Mouse (Mus musculus) liver, embryonic 16.5 days (tissue): ENCODE measurements around the gene Fgf13. TPM values are rescaled to one million over a fixed set of nuclear protein-coding genes. Genes with fewer than 3 reads are reported as not detected.

ENCODE experiments used
- ATAC-seq: fragments of 200-750 bp; cut with Nextera tagmentation; 2 replicates; pipeline ENCODE4 v1.8.0; 2017; ENCODE audit warnings: low read depth, mild to moderate bottlenecking, moderate number of reproducible peaks, moderate library complexity
- H3K27ac ChIP-seq: fragments of 300-500 bp; sonication (generic); 2 replicates; pipeline ENCODE4 v1.5.1; 2014; ENCODE audit warnings: mild to moderate bottlenecking, low read length
- H3K27me3 ChIP-seq: fragments of 300-500 bp; sonication (generic); 2 replicates; pipeline ENCODE4 v1.6.1; 2014; ENCODE audit warnings: low read depth, low read length, mixed read lengths; ENCODE audit not compliant: control insufficient read depth, insufficient read depth
- H3K36me3 ChIP-seq: fragments of 300-500 bp; sonication (generic); 2 replicates; pipeline ENCODE4 v1.6.1; 2014; ENCODE audit warnings: mild to moderate bottlenecking; ENCODE audit not compliant: control insufficient read depth, insufficient read depth
- H3K4me1 ChIP-seq: fragments of 300-500 bp; sonication (generic); 2 replicates; pipeline ENCODE4 v1.6.1; 2014; ENCODE audit warnings: low read depth, low read length, mixed read lengths; ENCODE audit not compliant: control insufficient read depth
- H3K4me2 ChIP-seq: fragments of 300-500 bp; sonication (generic); 2 replicates; pipeline ENCODE4 v1.6.1; 2014; ENCODE audit warnings: low read depth, low read length, mixed read lengths
- H3K4me3 ChIP-seq: fragments of 300-500 bp; sonication (generic); 2 replicates; pipeline ENCODE4 v1.5.1; 2014; ENCODE audit warnings: low read depth, mild to moderate bottlenecking, low read length
- H3K9ac ChIP-seq: fragments of 300-500 bp; sonication (generic); 2 replicates; pipeline ENCODE4 v1.6.1; 2014; ENCODE audit warnings: low read depth, low read length
- H3K9me3 ChIP-seq: fragments of 300-500 bp; sonication (generic); replicated peaks from 2 replicates; pipeline ENCODE4 v1.6.1; 2016; ENCODE audit warnings: low read length; ENCODE audit not compliant: control insufficient read depth
- WGBS: fragments of 180-500 bp; shearing (Covaris S2); extraction: QIAGEN DNeasy Blood & Tissue Kit; methylation state at CpG from one replicate; pipeline ENCODE4 v1.1.7; 2014; ENCODE audit not compliant: insufficient replicate concordance; 5-methylcytosine and 5-hydroxymethylcytosine counted together
- polyA plus RNA-seq: library from polyadenylated mRNA; unstranded; fragments of >200 nt; fragmentation: Nextera tagmentation; extraction: Ambion mirVana; gene quantifications from 2 replicates; pipeline ENCODE4 v1.2.1, GENCODE M21; 2015

Fgf13 gene
- polyA plus RNA-seq, 1 experiment from 2014 or later = 1.4 TPM

GRCm38 (mm10) chrX:59240683-59241459 lies 327.0 kb downstream of the Fgf13 start:
- Histone ChIP-seq H3K36me3 (no peaks in the 10 kb centered on the region), H3K4me2 (no peak overlapping the region)
- no peak for ATAC-seq

GRCm38 (mm10) chrX:59220675-59221074 lies 347.2 kb downstream of the Fgf13 start:
- no peak for ATAC-seq
- 44% methylated on average over 3 of the region's 3 CpGs for WGBS
- Histone ChIP-seq H3K9ac (no peak overlapping the region), H3K4me2 (no peak overlapping the region), H3K36me3 (no peaks in the 10 kb centered on the region), H3K4me1 (no peaks in the 10 kb centered on the region), H3K9me3 (no peaks in the 10 kb centered on the region), H3K27me3 (no peaks in the 10 kb centered on the region), H3K4me3 (no peak overlapping the region), H3K27ac (no peak overlapping the region)

More at GRCm38 (mm10) chrX:59240683-59241459, 327.0 kb downstream of the Fgf13 start:
- H3K4me3 ChIP-seq = no peak overlapping the region
- H3K9ac ChIP-seq = no peak overlapping the region
- H3K9me3 ChIP-seq = no peaks in the 10 kb centered on the region
- H3K4me1 ChIP-seq = no peaks in the 10 kb centered on the region
- H3K27me3 ChIP-seq = no peaks in the 10 kb centered on the region
- no peak overlapping the region for H3K27ac ChIP-seq
- 37% methylated on average over 2 of the region's 2 CpGs for WGBS

GRCm38 (mm10) chrX:59201146-59201545 lies 366.7 kb downstream of the Fgf13 start:
- H3K27ac ChIP-seq = no peak overlapping the region
- no peaks in the 10 kb centered on the region for H3K9me3 ChIP-seq
- no peak overlapping the region for H3K4me3 ChIP-seq
- H3K9ac ChIP-seq = no peak overlapping the region
- H3K36me3 ChIP-seq = no peaks in the 10 kb centered on the region
- no peak for ATAC-seq
- no peak overlapping the region for H3K4me2 ChIP-seq
- no peaks in the 10 kb centered on the region for H3K27me3 ChIP-seq
- H3K4me1 ChIP-seq = no peaks in the 10 kb centered on the region

- no peak for ATAC-seq
- H3K4me3 ChIP-seq = no peak overlapping the region
- no peak overlapping the region for H3K4me2 ChIP-seq
- H3K36me3 ChIP-seq = no peaks in the 10 kb centered on the region
- H3K9ac ChIP-seq = no peak overlapping the region
- no peaks in the 10 kb centered on the region for H3K27me3 ChIP-seq
- H3K27ac ChIP-seq = no peak overlapping the region
- no peaks in the 10 kb centered on the region for H3K4me1 ChIP-seq
- WGBS = 55% methylated on average over 4 of the region's 4 CpGs
- no peaks in the 10 kb centered on the region for H3K9me3 ChIP-seq
Observed at GRCm38 (mm10) chrX:59194149-59194548, 373.7 kb downstream of the Fgf13 start.

- Histone ChIP-seq H3K4me3 (no peak overlapping the region), H3K9me3 (no peaks in the 10 kb centered on the region), H3K4me2 (no peak overlapping the region), H3K27ac (no peak overlapping the region), H3K9ac (no peak overlapping the region), H3K36me3 (no peaks in the 10 kb centered on the region), H3K4me1 (no peaks in the 10 kb centered on the region), H3K27me3 (no peaks in the 10 kb centered on the region)
- 41% methylated on average over 4 of the region's 4 CpGs for WGBS
- ATAC-seq = no peak
Observed at GRCm38 (mm10) chrX:59186922-59187321, 380.9 kb downstream of the Fgf13 start.

GRCm38 (mm10) chrX:59182323-59182722 lies 385.5 kb downstream of the Fgf13 start:
- Histone ChIP-seq H3K4me3 (no peak overlapping the region), H3K27me3 (no peaks in the 10 kb centered on the region), H3K27ac (no peak overlapping the region), H3K4me1 (no peaks in the 10 kb centered on the region), H3K4me2 (no peak overlapping the region), H3K9me3 (no peaks in the 10 kb centered on the region), H3K36me3 (no peaks in the 10 kb centered on the region), H3K9ac (no peak overlapping the region)
- ATAC-seq = no peak
- 59% methylated on average over 4 of the region's 4 CpGs for WGBS

GRCm38 (mm10) chrX:59179627-59180026 lies 388.2 kb downstream of the Fgf13 start:
- Histone ChIP-seq H3K4me3 (no peak overlapping the region), H3K9ac (no peak overlapping the region), H3K36me3 (no peaks in the 10 kb centered on the region), H3K27me3 (no peaks in the 10 kb centered on the region), H3K27ac (no peak overlapping the region), H3K9me3 (no peaks in the 10 kb centered on the region), H3K4me1 (no peaks in the 10 kb centered on the region), H3K4me2 (no peak overlapping the region)
- 56% methylated on average over 4 of the region's 4 CpGs for WGBS
- ATAC-seq = no peak

- no peaks in the 10 kb centered on the region for H3K27me3 ChIP-seq
- ATAC-seq = no peak
- no peaks in the 10 kb centered on the region for H3K36me3 ChIP-seq
- H3K9me3 ChIP-seq = no peaks in the 10 kb centered on the region
- H3K4me3 ChIP-seq = no peak overlapping the region
- WGBS = 22% methylated on average over 3 of the region's 3 CpGs
- H3K27ac ChIP-seq = no peak overlapping the region
- no peak overlapping the region for H3K9ac ChIP-seq
- H3K4me1 ChIP-seq = no peaks in the 10 kb centered on the region
- no peak overlapping the region for H3K4me2 ChIP-seq
Observed at GRCm38 (mm10) chrX:59179081-59179596, 388.7 kb downstream of the Fgf13 start.

- Histone ChIP-seq H3K4me3 (no peak overlapping the region), H3K27me3 (no peaks in the 10 kb centered on the region), H3K4me2 (no peak overlapping the region), H3K4me1 (no peaks in the 10 kb centered on the region), H3K9ac (no peak overlapping the region), H3K36me3 (no peaks in the 10 kb centered on the region), H3K27ac (no peak overlapping the region), H3K9me3 (no peaks in the 10 kb centered on the region)
- ATAC-seq = no peak
- WGBS = 59% methylated on average over 3 of the region's 3 CpGs
Observed at GRCm38 (mm10) chrX:59177653-59178052, 390.2 kb downstream of the Fgf13 start.
